In genomic region chr8:12324991-12325601, GRCm38 (mm10) we compare ENCODE assay signal across 15 mouse cellular contexts. TPM values are rescaled to one million over a fixed set of nuclear protein-coding genes. Genes with fewer than 3 reads are reported as not detected.
DNase-seq lines count a peak whose midpoint lies in the region; ATAC-seq lines count a peak whose summit lies in the region.
"Had no signal": no experiment of that assay in that cellular context is flagged by ENCODE, and none has a peak within 500 bp of the region (broad histone marks: within the 10 kb centered on the region; RNA-seq: fewer than 3 reads in every experiment).

No protein-coding gene starts in this region.

- H3K4me3 ChIP-seq in heart, embryonic 10.5 days, result peak overlapping the region; percentile 5; the same call in 1 of the 2 replicates
- H3K4me3 ChIP-seq in hindbrain, embryonic 12.5 days, result 0 out of 2 replicates have a peak overlapping the region, but pooled peaks have one; percentile 8
- H3K4me3 ChIP-seq in midbrain, embryonic 16.5 days (ENCODE audit: low read depth, low read length), result peak overlapping the region; percentile 11; the same call in 1 of the 2 replicates
- H3K4me3 ChIP-seq in kidney, embryonic 15.5 days (replicated peaks), result no peak overlapping the region
- H3K4me3 ChIP-seq: erythroblast, embryonic 14.5 days; stomach, embryonic 15.5 days had no signal

- peaks cover 39% of the 10 kb centered on the region for H3K4me1 ChIP-seq in heart, embryonic 10.5 days
- peaks cover 48% of the 10 kb centered on the region for H3K4me1 ChIP-seq in hindbrain, embryonic 12.5 days
- peaks cover 39% of the 10 kb centered on the region for H3K4me1 ChIP-seq in midbrain, embryonic 16.5 days (ENCODE audit: control insufficient read depth, insufficient read depth, low read length)
- peaks cover 12% of the 10 kb centered on the region for H3K4me1 ChIP-seq in kidney, embryonic 15.5 days

- peak overlapping the region; percentile 35; the same call in 1 of the 2 replicates for H3K9ac ChIP-seq in hindbrain, embryonic 12.5 days
- no peak overlapping the region for H3K9ac ChIP-seq in midbrain, embryonic 16.5 days (ENCODE audit: low read depth, low read length)
- no peak overlapping the region for H3K9ac ChIP-seq in kidney, embryonic 15.5 days
- H3K9ac ChIP-seq: stomach, embryonic 15.5 days had no signal

- peak; percentile 12; the same call in 1 of the 2 replicates for ATAC-seq in hindbrain, embryonic 12.5 days (ENCODE audit: low FRiP score)
- no peak for ATAC-seq in midbrain, embryonic 16.5 days
- no peak for ATAC-seq in kidney, embryonic 15.5 days (replicated peaks; ENCODE audit: low FRiP score)

- WGBS in heart, embryonic 10.5 days, result 13% methylated on average over 16 of the region's 16 CpGs
- 16% methylated on average over 16 of the region's 16 CpGs for WGBS in hindbrain, embryonic 12.5 days
- WGBS in midbrain, embryonic 16.5 days, result 8% methylated on average over 16 of the region's 16 CpGs
- 28% methylated on average over 16 of the region's 16 CpGs for WGBS in kidney, embryonic 15.5 days

- intact Hi-C loops in heart, postnatal 36 days (cut with DNase I), result no loop called here
- intact Hi-C loops in left cerebral cortex, postnatal 14 days (cut with DNase I), result loop anchor here (5.0 kb wide), 1 partner anchor 62 kb away; no protein-coding TSS in a partner anchor

- H3K27me3 ChIP-seq in heart, embryonic 10.5 days (ENCODE audit: insufficient read depth, poor library complexity, severe bottlenecking), result peaks cover 81% of the 10 kb centered on the region
- peaks cover 69% of the 10 kb centered on the region for H3K27me3 ChIP-seq in hindbrain, embryonic 12.5 days
- peaks cover 37% of the 10 kb centered on the region for H3K27me3 ChIP-seq in midbrain, embryonic 16.5 days (ENCODE audit: control insufficient read depth, insufficient read depth, low read depth, low read length)
- H3K27me3 ChIP-seq in kidney, embryonic 15.5 days, result peaks cover 75% of the 10 kb centered on the region
- H3K27me3 ChIP-seq: stomach, embryonic 15.5 days had no signal

- H3K4me2 ChIP-seq in hindbrain, embryonic 12.5 days (replicated peaks), result peak overlapping the region; percentile 35
- peak overlapping the region; percentile 33 for H3K4me2 ChIP-seq in midbrain, embryonic 16.5 days (ENCODE audit: low read length)
- no peak overlapping the region for H3K4me2 ChIP-seq in kidney, embryonic 15.5 days
- H3K4me2 ChIP-seq: stomach, embryonic 15.5 days had no signal

- no peak for DNase-seq in heart, embryonic 10.5 days (ENCODE audit: low spot score)
- DNase-seq in heart, postnatal 36 days, result no peak
- peak; percentile 71 for DNase-seq in embryo, embryonic 9.5 days (ENCODE audit: extremely low spot score)
- no peak for DNase-seq in cerebellum, postnatal 4 days (ENCODE audit: low spot score in 2 of 2)
- no peak for DNase-seq in left cerebral cortex, postnatal 14 days (ENCODE audit: low spot score in 2 of 2)
- DNase-seq: B cell, adult 2 months; lung, postnatal 36 days had no signal

- H3K36me3 ChIP-seq in heart, embryonic 10.5 days, result no peaks in the 10 kb centered on the region
- H3K36me3 ChIP-seq in hindbrain, embryonic 12.5 days, result no peaks in the 10 kb centered on the region
- H3K36me3 ChIP-seq in midbrain, embryonic 16.5 days (ENCODE audit: control insufficient read depth, insufficient read depth, low read length), result no peaks in the 10 kb centered on the region
- no peaks in the 10 kb centered on the region for H3K36me3 ChIP-seq in kidney, embryonic 15.5 days
- H3K36me3 ChIP-seq: stomach, embryonic 15.5 days had no signal

- H3K9me3 ChIP-seq in heart, embryonic 10.5 days, result no peaks in the 10 kb centered on the region
- H3K9me3 ChIP-seq in hindbrain, embryonic 12.5 days (replicated peaks), result no peaks in the 10 kb centered on the region
- H3K9me3 ChIP-seq in midbrain, embryonic 16.5 days (replicated peaks; ENCODE audit: control insufficient read depth, low read length, poor library complexity, severe bottlenecking), result no peaks in the 10 kb centered on the region
- no peaks in the 10 kb centered on the region for H3K9me3 ChIP-seq in kidney, embryonic 15.5 days (replicated peaks)
- H3K9me3 ChIP-seq: stomach, embryonic 15.5 days had no signal

- peak overlapping the region; percentile 79; the same call in 1 of the 2 replicates for H3K27ac ChIP-seq in heart, embryonic 10.5 days
- H3K27ac ChIP-seq in hindbrain, embryonic 12.5 days, result peak overlapping the region; percentile 64
- peak overlapping the region; percentile 48 for H3K27ac ChIP-seq in midbrain, embryonic 16.5 days (ENCODE audit: low read length)
- H3K27ac ChIP-seq in kidney, embryonic 15.5 days, result no peak overlapping the region
- H3K27ac ChIP-seq: kidney, postnatal 0 days; stomach, embryonic 15.5 days had no signal

RNA-seq across cellular contexts. Expression of gene A230072I06Rik, which starts 46.5 kb away (rescaled TPM):
- not detected in 2 replicates for polyA plus RNA-seq in heart, embryonic 10.5 days (2016; fragmentation: Nextera tagmentation; extraction: Ambion mirVana)
- not detected for total RNA-seq in heart, postnatal 36 days (2021)
- polyA plus RNA-seq in hindbrain, embryonic 12.5 days (2016; fragmentation: Nextera tagmentation; extraction: Ambion mirVana), result 0.12 TPM in 1 of 2 replicates, not detected in the other
- 0.11 TPM in 1 of 2 replicates, not detected in the other for polyA plus RNA-seq in midbrain, embryonic 16.5 days (2015; fragmentation: Nextera tagmentation; extraction: Ambion mirVana)
- total RNA-seq in left cerebral cortex, postnatal 14 days (2021), result not detected
- not detected in 2 replicates for polyA plus RNA-seq in kidney, embryonic 15.5 days (2015; fragmentation: Nextera tagmentation; extraction: Ambion mirVana)
- total RNA-seq: granulocyte monocyte progenitor cell, adult 5-6 weeks had no signal
- polyA plus RNA-seq: erythroblast, embryonic 14.5 days; kidney, postnatal 0 days; limb, embryonic 14.5 days had no signal
